Mouse (Mus musculus) myocyte (in vitro differentiated cells): Measurements from ENCODE around the gene Nsun2.

Source experiments
- POLR2A ChIP-seq: IDR thresholded peaks from one replicate; pipeline ENCODE4 v1.6.1; 2011; ENCODE audit warnings: low read depth, mild to moderate bottlenecking, control low read depth, moderate library complexity; ENCODE audit not compliant: insufficient read length
- POLR2AphosphoS2 ChIP-seq: IDR thresholded peaks from one replicate; pipeline ENCODE4 v1.6.1; 2011; ENCODE audit warnings: low read depth, control low read depth; ENCODE audit not compliant: insufficient read length

DNA sequence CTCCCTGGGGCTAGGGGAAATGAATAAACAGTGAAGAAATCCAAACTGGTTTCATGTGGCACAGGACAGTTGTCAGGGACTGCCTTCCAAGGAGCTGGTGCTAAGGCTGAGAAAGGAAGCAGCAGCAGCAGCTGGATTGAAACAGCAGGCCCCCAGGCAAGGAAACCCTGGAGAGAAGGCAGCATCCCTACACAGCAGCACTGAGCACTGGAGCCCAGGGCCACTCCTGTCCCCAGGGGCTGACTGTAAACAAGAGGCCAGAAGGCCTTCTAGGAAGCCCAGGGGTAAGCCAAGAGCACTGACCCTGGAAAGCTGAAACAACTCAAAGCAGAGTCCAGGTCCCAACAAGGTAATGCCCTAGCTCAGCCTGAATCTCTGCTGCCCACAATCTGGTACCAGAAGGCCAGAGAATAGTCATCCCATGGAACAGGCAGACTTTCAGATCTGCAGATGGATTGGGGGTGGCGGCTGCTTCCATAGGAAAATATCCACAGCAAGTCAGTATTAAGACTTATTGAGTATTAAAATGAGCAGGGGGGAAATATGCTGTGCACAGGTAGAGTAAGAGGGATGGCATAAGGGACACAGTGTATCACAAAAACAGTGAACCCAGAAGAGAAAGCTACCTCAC is 11.3 kb upstream of the Nsun2 start:
- TF ChIP-seq POLR2A, result no peak
- no peak for TF ChIP-seq POLR2AphosphoS2
